Mouse (Mus musculus) ES-Bruce4 (cell line): ENCODE data around the gene Khsrp.

ENCODE experiments used
- CTCF ChIP-seq: IDR thresholded peaks from one replicate; pipeline ENCODE4 v1.8.1; 2011; ENCODE audit warnings: low read depth, low read length
- EP300 ChIP-seq: IDR thresholded peaks from 2 replicates; pipeline ENCODE4 v1.6.1; 2011; ENCODE audit warnings: low read depth, low read length; ENCODE audit not compliant: insufficient read depth
- POLR2A ChIP-seq: IDR thresholded peaks from one replicate; pipeline ENCODE4 v1.8.1; 2011; ENCODE audit warnings: low read length; ENCODE audit not compliant: insufficient read depth

DNA sequence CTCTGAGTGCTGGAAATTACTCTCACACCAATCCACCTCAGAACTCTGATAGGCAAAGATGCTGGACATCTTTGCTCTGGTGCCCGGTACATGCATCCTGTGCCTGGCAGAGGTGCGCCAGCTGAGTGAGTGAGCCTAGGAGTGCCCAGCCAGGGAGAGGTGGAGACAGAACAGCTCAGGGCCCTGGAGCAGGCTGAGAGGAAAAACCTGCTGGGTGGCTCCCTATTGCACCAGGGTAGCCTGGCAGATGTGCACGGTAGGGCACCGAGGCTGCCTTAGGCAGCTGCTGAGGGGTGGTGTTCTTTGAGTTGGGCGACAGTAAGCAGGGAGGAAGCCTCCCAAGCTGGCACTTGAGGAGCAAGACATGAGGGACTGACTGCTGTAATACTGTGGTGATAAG, 49.3 kb downstream of the Khsrp start, which contains the start of gene Acer1:
- TF ChIP-seq POLR2A (no peak), CTCF (no peak), EP300 (no peak)
